Mouse (Mus musculus): ENCODE measurements around the gene Lctl. TPM values are rescaled to one million over a fixed set of nuclear protein-coding genes. Genes with fewer than 3 reads are reported as not detected.
"Not testable (repeated sequence)": the region's sequence is repeated elsewhere in the genome, so short reads cannot be mapped to it uniquely, and the experiment has no call there.

Lctl gene
- polyA plus RNA-seq, 2 experiments, result 0.02 TPM; not detected in 1

- no peak for ATAC-seq (ENCODE audit: insufficient read depth)
- H3K9ac ChIP-seq (replicated peaks), result no peak overlapping the region
- WGBS (ENCODE audit: insufficient replicate concordance), result 76% methylated on average over 10 of the region's 10 CpGs
Measured at GRCm38 (mm10) chr9:64122601-64123000, 5.7 kb downstream of the Lctl start.

GRCm38 (mm10) chr9:64124846-64125245 is 7.9 kb downstream of the Lctl start:
- DNase-seq (ENCODE audit: low read depth in 3 of 3, low spot score in 3 of 3); H3K27ac ChIP-seq; H3K4me3 ChIP-seq (ENCODE audit: insufficient read depth in 1 of 2, low read depth in 2 of 2, low read length in 2 of 2); H3K27me3 ChIP-seq (ENCODE audit: control insufficient read depth, insufficient read depth, low read length); H3K9ac ChIP-seq (replicated peaks); H3K36me3 ChIP-seq (replicated peaks; ENCODE audit: control insufficient read depth, insufficient read depth, low read depth); H3K4me1 ChIP-seq (replicated peaks; ENCODE audit: control insufficient read depth in 2 of 2, insufficient read depth in 2 of 2, low read length in 1 of 2); ATAC-seq (ENCODE audit: insufficient read depth); H3K4me2 ChIP-seq (ENCODE audit: low read depth); H3K9me3 ChIP-seq (ENCODE audit: control insufficient read depth, low read length): not testable (repeated sequence)
- WGBS (ENCODE audit: insufficient replicate concordance), result 46% methylated on average over 3 of the region's 3 CpGs

More at GRCm38 (mm10) chr9:64122601-64123000, 5.7 kb downstream of the Lctl start:
- no peaks in the 10 kb centered on the region for H3K9me3 ChIP-seq (ENCODE audit: control insufficient read depth, low read length)
- no peak for DNase-seq (ENCODE audit: low read depth in 3 of 3, low spot score in 3 of 3)
- TF ChIP-seq EP300 (IDR thresholded peaks at IDR 0.05; ENCODE audit: low read depth) (no peak), CTCF (IDR thresholded peaks at IDR 0.05; ENCODE audit: low read depth) (no peak)
- H3K4me2 ChIP-seq (ENCODE audit: low read depth), result no peak overlapping the region
- H3K36me3 ChIP-seq (replicated peaks; ENCODE audit: control insufficient read depth, insufficient read depth, low read depth), result no peaks in the 10 kb centered on the region
- no peak overlapping the region for H3K4me3 ChIP-seq (ENCODE audit: insufficient read depth in 1 of 2, low read depth in 2 of 2, low read length in 2 of 2)
- H3K27ac ChIP-seq, result no peak overlapping the region
- H3K27me3 ChIP-seq (ENCODE audit: control insufficient read depth, insufficient read depth, low read length), result no peaks in the 10 kb centered on the region
- H3K4me1 ChIP-seq (replicated peaks; ENCODE audit: control insufficient read depth in 2 of 2, insufficient read depth in 2 of 2, low read length in 1 of 2), result no peaks in the 10 kb centered on the region; a peak in 3 of 4 replicates

GRCm38 (mm10) chr9:64125307-64125706 is 8.4 kb downstream of the Lctl start:
- Histone ChIP-seq H3K4me1 (replicated peaks; ENCODE audit: control insufficient read depth in 2 of 2, insufficient read depth in 2 of 2, low read length in 1 of 2) (no peaks in the 10 kb centered on the region; a peak in 3 of 4 replicates), H3K27ac (no peak overlapping the region), H3K9ac (replicated peaks) (no peak overlapping the region), H3K4me2 (ENCODE audit: low read depth) (no peak overlapping the region), H3K36me3 (replicated peaks; ENCODE audit: control insufficient read depth, insufficient read depth, low read depth) (no peaks in the 10 kb centered on the region), H3K4me3 (ENCODE audit: insufficient read depth in 1 of 2, low read depth in 2 of 2, low read length in 2 of 2) (no peak overlapping the region), H3K9me3 (ENCODE audit: control insufficient read depth, low read length) (no peaks in the 10 kb centered on the region), H3K27me3 (ENCODE audit: control insufficient read depth, insufficient read depth, low read length) (no peaks in the 10 kb centered on the region)
- DNase-seq (ENCODE audit: low read depth in 3 of 3, low spot score in 3 of 3) (no peak), ATAC-seq (ENCODE audit: insufficient read depth) (no peak)
- TF ChIP-seq CTCF (IDR thresholded peaks at IDR 0.05; ENCODE audit: low read depth), result no peak
- no peak for TF ChIP-seq EP300 (IDR thresholded peaks at IDR 0.05; ENCODE audit: low read depth)
- 67% methylated on average over 3 of the region's 3 CpGs for WGBS (ENCODE audit: insufficient replicate concordance)

GRCm38 (mm10) chr9:64126121-64126520 is 9.2 kb downstream of the Lctl start:
- no peak overlapping the region for H3K4me3 ChIP-seq (ENCODE audit: insufficient read depth in 1 of 2, low read depth in 2 of 2, low read length in 2 of 2)
- no peak for ATAC-seq (ENCODE audit: insufficient read depth)
- H3K36me3 ChIP-seq (replicated peaks; ENCODE audit: control insufficient read depth, insufficient read depth, low read depth), result no peaks in the 10 kb centered on the region
- DNase-seq (ENCODE audit: low read depth in 3 of 3, low spot score in 3 of 3), result no peak
- 36% methylated on average over 12 of the region's 12 CpGs for WGBS (ENCODE audit: insufficient replicate concordance)
- no peak overlapping the region for H3K4me2 ChIP-seq (ENCODE audit: low read depth)
- no peaks in the 10 kb centered on the region; a peak in 1 of 4 replicates for H3K4me1 ChIP-seq (replicated peaks; ENCODE audit: control insufficient read depth in 2 of 2, insufficient read depth in 2 of 2, low read length in 1 of 2)
- H3K9me3 ChIP-seq (ENCODE audit: control insufficient read depth, low read length), result no peaks in the 10 kb centered on the region
- H3K27ac ChIP-seq, result no peak overlapping the region
- TF ChIP-seq CTCF (IDR thresholded peaks at IDR 0.05; ENCODE audit: low read depth) (no peak), EP300 (IDR thresholded peaks at IDR 0.05; ENCODE audit: low read depth) (no peak)
- H3K27me3 ChIP-seq (ENCODE audit: control insufficient read depth, insufficient read depth, low read length), result no peaks in the 10 kb centered on the region
- H3K9ac ChIP-seq (replicated peaks), result no peak overlapping the region

- no peak overlapping the region for H3K27ac ChIP-seq
- no peaks in the 10 kb centered on the region for H3K4me1 ChIP-seq (replicated peaks; ENCODE audit: control insufficient read depth in 2 of 2, insufficient read depth in 2 of 2, low read length in 1 of 2)
- no peak for TF ChIP-seq EP300 (IDR thresholded peaks at IDR 0.05; ENCODE audit: low read depth)
- TF ChIP-seq CTCF (IDR thresholded peaks at IDR 0.05; ENCODE audit: low read depth), result no peak
- no peak overlapping the region for H3K9ac ChIP-seq (replicated peaks)
- H3K27me3 ChIP-seq (ENCODE audit: control insufficient read depth, insufficient read depth, low read length), result no peaks in the 10 kb centered on the region
- H3K36me3 ChIP-seq (replicated peaks; ENCODE audit: control insufficient read depth, insufficient read depth, low read depth), result peaks cover 6% of the 10 kb centered on the region
- DNase-seq (ENCODE audit: low read depth in 3 of 3, low spot score in 3 of 3), result no peak
- no peak overlapping the region for H3K4me2 ChIP-seq (ENCODE audit: low read depth)
- no peak for ATAC-seq (ENCODE audit: insufficient read depth)
- 68% methylated on average over 6 of the region's 6 CpGs for WGBS (ENCODE audit: insufficient replicate concordance)
- no peak overlapping the region for H3K4me3 ChIP-seq (ENCODE audit: insufficient read depth in 1 of 2, low read depth in 2 of 2, low read length in 2 of 2)
- no peaks in the 10 kb centered on the region for H3K9me3 ChIP-seq (ENCODE audit: control insufficient read depth, low read length)
Measured at GRCm38 (mm10) chr9:64131623-64132022, 14.7 kb downstream of the Lctl start.

All from liver, embryonic 14.5 days (tissue).